Mouse (Mus musculus): ENCODE measurements around the gene Nbeal2. TPM values are rescaled to one million over a fixed set of nuclear protein-coding genes. Genes with fewer than 3 reads are reported as not detected.

Gene Nbeal2
- polyA plus RNA-seq, 1 experiment = 19.3 TPM

- WGBS = 68% methylated on average over 19 of the region's 19 CpGs
- DNase-seq (ENCODE audit: low read depth, low spot score) = no peak
Observed at GRCm38 (mm10) chr9:110654726-110655650, 1.0 kb upstream of the Nbeal2 start.

DNA sequence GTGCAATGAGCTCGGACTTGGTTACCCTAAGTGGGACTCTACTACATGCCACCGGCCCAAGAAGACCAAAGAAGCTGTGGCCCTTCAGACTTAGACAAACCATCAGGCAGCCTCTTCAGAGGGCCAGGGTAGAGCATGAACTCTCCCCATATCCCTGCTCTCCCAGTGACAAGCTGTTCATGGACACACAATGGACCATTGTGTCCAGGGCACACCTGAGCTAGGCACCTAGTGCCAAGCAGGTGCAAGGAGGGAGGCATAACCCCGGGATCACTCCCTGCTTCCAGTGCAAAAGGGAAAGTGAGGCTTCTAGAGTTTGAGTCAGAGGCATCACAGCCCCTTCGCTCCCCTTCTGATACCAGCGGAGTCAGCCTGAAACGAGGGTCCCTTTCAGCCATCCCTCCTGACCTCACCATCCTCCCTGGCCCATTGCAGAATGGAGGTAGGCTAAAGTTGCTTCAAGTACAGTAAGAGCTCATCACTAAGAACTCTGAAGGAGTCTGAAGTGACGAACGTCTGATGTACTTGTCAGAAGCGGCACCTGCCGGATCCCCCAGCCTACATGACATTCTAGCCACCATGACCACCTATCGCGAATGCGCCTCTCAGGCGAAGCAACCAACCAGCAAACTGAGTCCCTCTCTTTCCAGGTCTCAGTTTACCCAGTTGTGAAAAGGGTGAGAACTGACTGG lies 852 bp downstream of the Nbeal2 start:
- DNase-seq (ENCODE audit: low read depth, low spot score) = no peak
- WGBS = 8% methylated on average over 14 of the region's 14 CpGs

GRCm38 (mm10) chr9:110651931-110652722 lies 1.8 kb downstream of the Nbeal2 start:
- WGBS = 10% methylated on average over 13 of the region's 13 CpGs
- no peak for DNase-seq (ENCODE audit: low read depth, low spot score)

- no peak for DNase-seq (ENCODE audit: low read depth, low spot score)
Observed at GRCm38 (mm10) chr9:110649775-110650174, 4.2 kb downstream of the Nbeal2 start.

- WGBS = 81% methylated on average over 9 of the region's 9 CpGs
Observed at GRCm38 (mm10) chr9:110645219-110645618, 8.7 kb downstream of the Nbeal2 start.

GRCm38 (mm10) chr9:110644295-110644694 lies 9.7 kb downstream of the Nbeal2 start:
- no peak for DNase-seq (ENCODE audit: low read depth, low spot score)
- WGBS = 86% methylated on average over 10 of the region's 10 CpGs

More at GRCm38 (mm10) chr9:110645219-110645618, 8.7 kb downstream of the Nbeal2 start:
- DNase-seq (ENCODE audit: low read depth, low spot score) = no peak

GRCm38 (mm10) chr9:110643787-110644186 lies 10.2 kb downstream of the Nbeal2 start:
- WGBS = 80% methylated on average over 9 of the region's 9 CpGs
- DNase-seq (ENCODE audit: low read depth, low spot score) = no peak

DNA sequence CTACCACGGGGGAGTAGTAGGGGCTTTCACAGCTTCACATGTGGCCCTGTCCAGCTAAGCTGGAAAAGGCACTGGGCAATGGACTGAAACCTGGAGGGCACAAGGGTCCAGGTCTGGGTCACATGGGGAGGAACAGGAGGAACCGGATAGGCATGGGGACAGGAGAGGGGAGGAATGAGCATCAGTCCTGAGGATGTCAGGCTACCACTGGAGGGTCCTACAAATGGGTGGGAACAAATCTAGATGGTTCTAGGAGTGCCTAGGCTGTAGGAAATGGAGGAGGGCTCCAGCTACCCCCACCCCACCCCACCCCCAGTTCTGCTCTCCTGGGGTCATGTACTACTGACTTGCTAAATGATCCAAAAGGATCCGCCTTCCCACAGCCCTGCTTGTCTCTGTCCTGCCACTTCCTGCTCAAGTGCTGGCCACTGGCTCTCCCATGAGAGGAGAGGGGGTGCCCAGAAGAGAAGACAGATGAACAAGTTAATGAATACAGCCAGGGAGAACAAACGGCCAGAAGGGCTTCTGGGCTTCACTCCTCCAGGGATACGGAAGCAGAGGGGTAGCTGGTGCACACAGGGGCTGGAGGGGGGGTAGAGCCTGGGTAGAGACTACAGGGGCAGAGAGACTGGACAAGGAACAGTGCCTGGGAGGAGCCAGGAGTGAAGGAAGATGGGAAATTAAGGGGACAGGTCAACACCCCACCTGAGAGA lies 11.0 kb downstream of the Nbeal2 start:
- DNase-seq (ENCODE audit: low read depth, low spot score) = no peak
- WGBS = 78% methylated on average over 5 of the region's 5 CpGs

DNA sequence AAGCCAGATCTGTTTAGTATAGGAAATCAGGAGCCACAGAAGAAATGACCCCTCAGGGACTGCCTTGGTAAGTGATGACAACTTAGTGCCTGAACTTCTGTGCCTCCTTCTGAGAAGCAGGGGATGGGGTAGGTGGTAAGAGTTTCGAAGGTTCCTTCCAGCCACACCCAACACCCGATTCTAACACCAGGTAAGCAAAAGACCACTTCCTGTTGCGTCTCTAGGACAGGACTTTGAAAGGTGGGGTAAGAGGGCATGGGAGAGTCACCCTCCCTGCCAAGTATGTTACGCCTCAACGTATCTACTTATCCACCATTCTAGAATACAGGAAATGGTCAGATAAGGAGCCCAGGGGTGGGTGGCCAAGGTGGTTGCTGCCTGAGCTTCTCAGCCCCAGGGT lies 13.0 kb downstream of the Nbeal2 start:
- WGBS = 68% methylated on average over 5 of the region's 5 CpGs
- DNase-seq (ENCODE audit: low read depth, low spot score) = no peak

- WGBS = 88% methylated on average over 10 of the region's 10 CpGs
- DNase-seq (ENCODE audit: low read depth, low spot score) = no peak
Observed at GRCm38 (mm10) chr9:110638611-110639021, 15.3 kb downstream of the Nbeal2 start.

GRCm38 (mm10) chr9:110635225-110635624 lies 18.7 kb downstream of the Nbeal2 start:
- no peak for DNase-seq (ENCODE audit: low read depth, low spot score)
- WGBS = 19% methylated on average over 19 of the region's 19 CpGs

GRCm38 (mm10) chr9:110633882-110634281 lies 20.1 kb downstream of the Nbeal2 start:
- DNase-seq (ENCODE audit: low read depth, low spot score) = no peak
- WGBS = 86% methylated on average over 17 of the region's 17 CpGs

DNA sequence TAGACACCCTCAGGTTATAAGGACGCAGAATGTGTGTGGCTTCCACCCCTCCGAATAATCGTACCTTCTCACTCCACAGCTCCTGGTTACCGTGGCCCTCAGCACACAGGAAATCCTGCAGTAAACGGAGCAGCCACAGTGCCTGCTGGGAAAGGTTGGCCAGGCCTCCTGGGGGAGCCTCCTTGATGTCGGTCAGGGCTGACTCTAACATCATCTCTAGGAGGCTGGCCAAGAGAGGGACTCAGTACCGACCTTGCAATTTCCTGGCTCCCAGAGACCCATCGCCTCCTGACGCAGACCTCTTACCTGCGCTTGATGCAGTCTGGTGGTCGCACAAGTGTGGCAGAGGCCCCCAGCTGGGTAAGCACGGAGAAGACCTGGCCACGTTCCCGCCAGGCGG lies 21.3 kb downstream of the Nbeal2 start:
- WGBS = 88% methylated on average over 15 of the region's 15 CpGs

DNA sequence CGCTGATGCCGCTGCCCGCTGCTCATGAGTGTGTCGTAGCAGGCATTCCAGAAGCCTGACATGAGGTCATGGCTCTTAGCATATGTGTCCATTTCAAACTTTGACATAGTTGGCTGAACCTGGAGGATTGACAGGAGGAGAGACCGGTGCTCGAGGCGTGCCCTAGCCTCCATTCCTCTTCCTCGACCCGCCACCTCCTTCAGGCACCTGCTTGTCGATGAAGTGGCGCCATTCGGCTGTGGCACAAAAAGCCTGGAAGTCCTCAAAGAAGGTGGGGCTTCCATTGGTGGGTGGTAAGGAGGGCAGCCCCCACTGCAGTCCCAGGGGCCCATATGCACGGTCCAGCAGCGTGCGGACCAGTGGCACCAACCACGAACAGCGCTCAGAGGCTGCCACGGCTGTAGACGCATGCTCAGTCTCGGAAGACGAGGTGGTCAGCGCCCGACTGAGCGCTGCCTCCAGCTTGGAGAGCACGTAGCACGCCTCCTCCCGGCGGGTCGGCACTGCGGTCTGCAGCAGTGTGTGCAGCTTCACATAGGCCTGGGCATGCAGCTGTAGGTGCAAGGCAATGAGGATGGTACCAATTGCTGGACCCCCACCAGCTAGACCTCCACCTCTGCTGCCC lies 22.2 kb downstream of the Nbeal2 start:
- no peak for DNase-seq (ENCODE audit: low read depth, low spot score)
- 73% methylated on average over 30 of the region's 30 CpGs for WGBS

More for the DNA sequence above, 21.3 kb downstream of the Nbeal2 start:
- no peak for DNase-seq (ENCODE audit: low read depth, low spot score)

DNA sequence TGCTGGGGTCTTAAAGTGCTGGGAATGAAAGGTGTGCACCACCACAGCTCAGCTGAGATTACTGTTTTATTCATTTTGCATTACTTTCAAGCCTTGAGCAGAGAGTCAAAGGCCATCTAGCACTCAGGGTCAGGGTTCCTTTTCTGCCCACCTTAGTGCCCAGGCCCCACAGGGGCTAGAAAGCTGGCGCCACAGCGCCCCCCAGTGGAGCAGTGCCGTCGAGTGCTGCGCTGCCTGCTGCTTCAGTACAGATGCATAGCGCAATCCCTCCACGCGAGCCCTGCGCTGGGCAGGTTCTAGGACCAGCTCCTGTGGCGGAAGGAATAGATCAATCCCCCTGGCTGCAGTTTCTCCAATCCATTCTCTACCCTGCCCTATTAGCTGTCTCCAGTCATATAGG lies 22.8 kb downstream of the Nbeal2 start:
- no peak for DNase-seq (ENCODE audit: low read depth, low spot score)
- 57% methylated on average over 10 of the region's 10 CpGs for WGBS

- DNase-seq (ENCODE audit: low read depth, low spot score) = no peak
- 87% methylated on average over 15 of the region's 15 CpGs for WGBS
Observed at GRCm38 (mm10) chr9:110630171-110630570, 23.8 kb downstream of the Nbeal2 start.

- 80% methylated on average over 11 of the region's 11 CpGs for WGBS
- DNase-seq (ENCODE audit: low read depth, low spot score) = no peak
Observed at GRCm38 (mm10) chr9:110625350-110625908, 28.5 kb downstream of the Nbeal2 start.

DNA sequence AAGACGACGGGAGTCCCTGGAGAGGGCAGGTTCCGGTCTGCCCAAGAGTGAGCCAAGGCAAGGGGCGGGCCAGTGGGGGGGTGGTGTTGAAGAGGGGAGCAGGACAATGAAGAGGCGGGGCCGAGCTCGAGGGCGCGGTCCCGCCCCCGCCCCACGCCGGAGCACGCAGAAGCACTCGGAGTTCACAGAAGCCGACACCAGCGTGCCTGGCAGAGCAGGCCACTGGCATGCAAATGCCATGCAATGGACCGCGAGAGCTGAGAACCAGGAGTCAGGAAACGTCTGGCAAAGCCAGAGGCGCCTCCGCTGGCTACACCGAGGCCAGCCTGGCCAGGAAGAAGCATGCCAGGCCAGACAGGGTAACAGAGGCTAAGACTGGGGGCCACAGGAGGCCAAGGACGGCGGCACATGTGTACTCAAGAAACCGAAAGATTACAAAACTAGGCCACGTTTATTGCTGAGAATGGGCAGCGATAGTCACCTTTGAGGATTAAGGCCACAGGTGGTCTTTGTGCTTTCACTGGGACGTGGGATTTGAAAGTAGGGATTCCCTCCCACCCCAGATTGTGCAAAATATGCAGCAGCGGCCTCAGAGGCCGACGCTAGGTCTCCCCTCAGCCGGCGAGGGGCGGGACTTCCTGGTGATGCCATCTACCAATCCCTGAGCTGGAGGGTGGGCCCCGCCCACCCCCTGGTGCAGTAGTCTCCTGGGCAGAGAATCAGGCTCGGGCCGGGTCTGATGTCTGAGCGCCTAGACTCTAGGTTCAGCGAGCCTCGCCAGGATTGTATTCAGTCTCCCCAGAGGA lies 29.4 kb downstream of the Nbeal2 start, which contains the start of gene Nradd:
Nradd (minus strand) TSS at position 92 of the 806 bp plus-strand sequence.
- WGBS = 6% methylated on average over 41 of the region's 41 CpGs
- DNase-seq (ENCODE audit: low read depth, low spot score) = peak; percentile 37

Data from large intestine, adult 2 months (tissue).